Mouse (Mus musculus): ENCODE measurements at regions not wholly inside any gene's neighbourhood (a gene's known extent, or its start where the extent isn't known, plus 50 kb on each side); places are given as distances from the start of the nearest gene placed in this dataset.

DNA sequence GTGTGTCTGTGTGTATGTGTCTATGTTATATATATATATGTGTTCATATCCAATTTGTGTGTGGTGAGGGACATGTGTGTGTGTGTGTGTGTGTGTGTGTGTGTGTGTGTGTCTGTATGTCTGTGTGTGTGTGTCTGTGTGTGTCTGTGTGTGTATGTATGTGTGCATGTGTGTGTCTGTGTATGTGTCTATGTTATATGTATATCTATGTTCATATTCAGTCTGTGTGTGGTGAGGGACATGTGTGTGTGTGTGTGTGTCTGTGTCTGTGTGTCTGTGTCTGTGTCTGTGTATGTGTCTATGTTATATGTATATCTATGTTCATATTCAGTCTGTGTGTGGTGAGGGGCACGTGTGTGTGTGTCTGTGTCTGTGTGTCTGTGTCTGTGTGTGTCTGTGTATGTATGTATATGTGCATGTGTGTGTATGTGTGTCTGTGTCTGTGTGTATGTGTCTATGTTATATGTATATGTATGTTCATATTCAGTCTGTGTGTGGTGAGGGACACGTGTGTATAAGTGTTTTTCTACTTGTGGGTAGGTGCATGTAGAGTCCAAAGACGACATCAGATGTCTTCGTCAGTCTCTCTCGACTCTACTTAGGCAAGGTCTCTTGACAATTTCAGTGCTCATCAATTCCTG is 370.5 kb upstream of the Slc7a11 start:
- Histone ChIP-seq H3K9me3 (no peaks in the 10 kb centered on the region), H3K4me1 (peaks cover 10% of the 10 kb centered on the region), H3K4me3 (no peak overlapping the region), H3K27ac (no peak overlapping the region), H3K36me3 (no peaks in the 10 kb centered on the region), H3K27me3 (no peaks in the 10 kb centered on the region), H3K9ac (no peak overlapping the region), H3K4me2 (no peak overlapping the region)
- ATAC-seq (ENCODE audit: insufficient number of reproducible peaks, insufficient read depth, low FRiP score, low TSS enrichment, low read depth) = no peak
- 89% methylated on average over 5 of the region's 5 CpGs for WGBS

DNA sequence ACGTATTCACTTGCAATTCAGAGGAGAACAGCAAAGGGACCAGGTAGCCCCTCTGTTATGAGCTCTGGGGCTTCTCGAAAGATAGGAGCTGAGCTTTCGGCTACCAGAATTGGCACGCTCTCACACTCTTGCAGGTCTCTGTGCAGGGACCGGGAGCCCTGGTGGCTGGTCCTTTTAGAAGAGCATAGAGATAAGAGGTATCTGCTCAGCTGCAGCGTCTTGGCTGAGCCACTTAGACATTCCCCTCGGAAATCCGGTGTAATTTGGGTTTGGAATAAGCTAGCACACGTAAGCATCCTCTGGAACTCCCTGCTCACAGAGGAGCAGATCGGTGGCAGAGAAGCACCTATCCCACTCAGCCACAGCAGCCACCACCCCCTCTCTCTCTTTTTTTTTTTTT is 372.3 kb upstream of the Slc7a11 start:
- Histone ChIP-seq H3K9ac (no peak overlapping the region), H3K36me3 (no peaks in the 10 kb centered on the region), H3K4me2 (no peak overlapping the region), H3K27me3 (no peaks in the 10 kb centered on the region), H3K4me1 (peaks cover 10% of the 10 kb centered on the region), H3K27ac (no peak overlapping the region), H3K9me3 (no peaks in the 10 kb centered on the region), H3K4me3 (no peak overlapping the region)
- ATAC-seq (ENCODE audit: insufficient number of reproducible peaks, insufficient read depth, low FRiP score, low TSS enrichment, low read depth) = no peak
- 80% methylated on average over 10 of the region's 10 CpGs for WGBS

DNA sequence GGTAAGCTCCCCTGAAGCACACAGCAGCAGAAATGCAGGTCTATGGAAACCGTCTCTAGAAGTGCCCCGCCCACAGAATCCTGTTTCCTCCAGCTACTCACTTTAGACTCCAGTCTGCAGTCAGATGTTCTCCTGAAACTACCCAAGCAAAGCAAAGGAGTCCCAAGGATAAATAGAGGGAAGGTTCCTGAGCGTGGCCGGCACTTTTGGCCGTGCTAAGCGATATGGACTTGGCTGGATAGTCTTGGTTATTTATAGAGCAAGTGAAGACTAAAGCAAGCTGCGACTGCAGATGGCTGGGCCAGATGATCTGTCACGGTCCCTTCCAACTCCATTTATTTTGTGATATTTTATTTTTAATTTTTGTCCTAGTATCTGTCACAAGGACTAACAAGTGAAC is 373.1 kb upstream of the Slc7a11 start:
- Histone ChIP-seq H3K4me1 (peaks cover 10% of the 10 kb centered on the region), H3K9me3 (no peaks in the 10 kb centered on the region), H3K27ac (no peak overlapping the region), H3K4me2 (no peak overlapping the region), H3K27me3 (no peaks in the 10 kb centered on the region), H3K36me3 (no peaks in the 10 kb centered on the region), H3K9ac (no peak overlapping the region), H3K4me3 (no peak overlapping the region)
- WGBS = 83% methylated on average over 8 of the region's 8 CpGs
- no peak for ATAC-seq (ENCODE audit: insufficient number of reproducible peaks, insufficient read depth, low FRiP score, low TSS enrichment, low read depth)

DNA sequence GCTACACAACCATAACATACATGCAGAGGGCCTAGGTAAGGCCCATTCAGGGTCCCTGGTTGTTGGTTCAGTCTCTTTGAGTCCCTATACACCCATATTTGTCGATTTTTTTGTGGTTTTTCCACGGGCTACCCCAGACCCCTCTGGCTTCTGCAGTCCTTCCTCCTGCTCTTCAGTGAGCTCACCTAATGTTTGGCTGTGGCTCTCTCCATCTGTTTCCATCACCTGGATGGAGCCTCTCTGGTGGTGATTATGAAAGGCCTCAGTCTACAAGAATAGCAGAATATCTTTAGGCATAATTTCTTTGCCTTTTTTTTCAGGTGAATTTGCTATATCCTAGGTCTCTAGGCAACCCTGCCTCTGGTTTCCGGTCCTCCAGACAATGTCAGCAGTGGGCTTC is 373.9 kb upstream of the Slc7a11 start:
- Histone ChIP-seq H3K27ac (no peak overlapping the region), H3K4me1 (peaks cover 10% of the 10 kb centered on the region), H3K9me3 (no peaks in the 10 kb centered on the region), H3K9ac (no peak overlapping the region), H3K27me3 (no peaks in the 10 kb centered on the region), H3K4me3 (no peak overlapping the region), H3K4me2 (no peak overlapping the region), H3K36me3 (no peaks in the 10 kb centered on the region)
- 75% methylated on average over 3 of the region's 3 CpGs for WGBS
- no peak for ATAC-seq (ENCODE audit: insufficient number of reproducible peaks, insufficient read depth, low FRiP score, low TSS enrichment, low read depth)

DNA sequence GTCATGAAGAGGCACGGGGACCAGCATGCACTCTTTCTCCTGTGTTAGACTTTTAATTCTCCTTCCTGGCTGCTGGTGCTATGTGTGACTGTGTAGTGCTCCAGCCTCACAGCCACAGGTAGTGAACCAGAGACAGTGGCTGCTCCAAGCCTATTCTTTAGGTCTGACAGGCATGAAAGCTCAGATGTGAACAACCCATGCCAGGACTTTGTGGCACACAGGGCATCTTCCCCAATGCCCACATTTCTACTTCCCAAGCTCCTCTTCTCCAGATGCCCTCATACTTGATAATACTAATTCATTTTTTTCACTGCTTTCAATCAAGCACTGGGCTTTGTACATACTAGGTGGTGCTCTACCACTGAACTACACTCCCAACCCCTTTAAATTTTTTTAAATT is 377.4 kb upstream of the Slc7a11 start:
- Histone ChIP-seq H3K4me2 (no peak overlapping the region), H3K9ac (no peak overlapping the region), H3K4me1 (peaks cover 8% of the 10 kb centered on the region), H3K27ac (no peak overlapping the region), H3K36me3 (no peaks in the 10 kb centered on the region), H3K9me3 (no peaks in the 10 kb centered on the region), H3K4me3 (no peak overlapping the region), H3K27me3 (no peaks in the 10 kb centered on the region)
- WGBS = 67% methylated on average over 1 of the region's 1 CpGs
- ATAC-seq (ENCODE audit: insufficient number of reproducible peaks, insufficient read depth, low FRiP score, low TSS enrichment, low read depth) = no peak

DNA sequence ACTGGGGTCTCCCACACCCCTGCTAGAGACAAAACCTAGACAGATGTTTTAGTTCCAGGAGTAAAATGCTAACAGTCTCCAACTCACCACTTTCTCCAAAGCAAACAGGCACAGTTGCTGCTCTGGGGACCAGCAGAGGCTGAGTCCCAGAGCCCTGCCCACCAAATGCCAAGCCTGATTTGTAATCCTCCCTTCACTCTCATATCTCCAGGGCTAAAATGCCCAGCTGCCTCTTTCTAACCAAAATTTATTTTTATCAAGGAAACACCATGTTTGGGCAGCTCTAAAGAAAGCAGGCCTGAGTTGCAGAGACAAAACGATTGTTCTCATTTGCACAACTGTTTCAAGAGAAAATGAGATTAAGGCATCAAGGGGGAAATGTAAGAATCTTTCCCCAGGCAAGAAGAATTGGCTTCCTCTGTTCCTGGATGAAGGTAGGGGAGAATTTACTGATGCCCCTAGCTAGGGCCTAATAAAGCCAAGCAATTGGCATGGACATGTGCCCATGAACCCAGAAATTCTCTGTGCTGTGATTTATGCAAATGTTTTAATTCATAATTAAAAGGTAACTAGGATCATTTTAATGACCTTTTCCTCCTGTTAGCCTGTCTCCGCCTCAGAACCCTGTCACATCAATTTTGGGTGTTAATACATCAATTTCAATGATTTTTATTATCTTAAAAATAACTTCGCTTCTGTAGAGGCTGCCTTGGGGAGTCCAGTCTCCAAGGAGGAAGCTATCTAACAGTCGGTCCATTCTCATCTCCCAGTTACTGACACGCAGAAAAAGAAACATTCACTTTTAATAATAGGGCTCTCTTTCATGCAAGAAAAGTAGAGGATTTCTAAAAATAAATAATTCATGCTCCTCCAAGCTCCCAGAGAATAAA is 382.4 kb upstream of the Slc7a11 start:
- peak overlapping the region; percentile 77 for H3K27ac ChIP-seq
- no peak for ATAC-seq (ENCODE audit: insufficient number of reproducible peaks, insufficient read depth, low FRiP score, low TSS enrichment, low read depth)

DNA sequence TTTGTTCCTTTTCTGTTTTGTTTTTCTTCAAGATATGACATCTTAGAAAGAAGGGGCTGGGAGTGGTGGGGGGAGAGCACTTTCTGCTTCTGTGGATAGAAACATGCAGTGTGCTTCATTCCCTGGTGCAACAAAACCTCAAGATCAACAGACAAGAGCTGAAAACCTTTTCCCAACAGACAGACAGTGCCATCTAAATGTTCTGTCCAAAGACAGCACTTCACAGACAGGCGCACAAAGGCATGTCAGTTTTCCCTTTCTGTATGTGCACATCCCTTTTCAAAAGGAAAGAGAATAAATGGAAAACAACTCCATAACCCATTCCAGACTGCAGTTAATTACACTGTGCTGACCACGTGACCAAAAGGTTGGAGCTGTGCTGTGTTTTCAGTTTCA is 383.0 kb upstream of the Slc7a11 start:
- Histone ChIP-seq H3K9ac (no peak overlapping the region), H3K27me3 (no peaks in the 10 kb centered on the region), H3K27ac (peak overlapping the region; percentile 77), H3K9me3 (no peaks in the 10 kb centered on the region), H3K4me3 (no peak overlapping the region), H3K36me3 (no peaks in the 10 kb centered on the region), H3K4me2 (no peak overlapping the region), H3K4me1 (peaks cover 15% of the 10 kb centered on the region)
- no peak for ATAC-seq (ENCODE audit: insufficient number of reproducible peaks, insufficient read depth, low FRiP score, low TSS enrichment, low read depth)
- 33% methylated on average over 2 of the region's 2 CpGs for WGBS

More for the DNA sequence above, 382.4 kb upstream of the Slc7a11 start:
- H3K9ac ChIP-seq = no peak overlapping the region
- H3K9me3 ChIP-seq = no peaks in the 10 kb centered on the region
- no peak overlapping the region for H3K4me3 ChIP-seq
- H3K4me2 ChIP-seq = no peak overlapping the region
- H3K4me1 ChIP-seq = peaks cover 15% of the 10 kb centered on the region
- no peaks in the 10 kb centered on the region for H3K36me3 ChIP-seq
- no peaks in the 10 kb centered on the region for H3K27me3 ChIP-seq
- 41% methylated on average over 5 of the region's 5 CpGs for WGBS

DNA sequence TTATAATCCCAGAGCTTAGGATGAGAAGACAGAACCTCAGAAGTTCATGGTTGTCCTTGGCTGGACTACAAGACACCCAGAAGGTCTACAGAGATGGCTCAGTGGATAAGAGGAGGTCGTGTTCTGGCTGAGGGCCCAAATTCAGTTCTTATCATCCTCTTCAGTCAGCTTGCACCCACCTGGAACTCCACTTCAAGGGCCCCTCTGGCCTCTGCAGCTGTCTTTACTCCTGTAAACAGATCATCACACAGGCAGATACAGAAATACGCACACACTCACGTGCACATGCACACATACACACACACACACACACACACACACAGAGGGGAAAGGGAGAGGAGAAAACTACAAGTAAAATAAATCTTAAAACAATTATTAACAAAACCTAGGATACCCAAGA is 385.8 kb upstream of the Slc7a11 start:
- Histone ChIP-seq H3K9me3 (no peaks in the 10 kb centered on the region), H3K4me1 (peaks cover 15% of the 10 kb centered on the region), H3K27ac (no peak overlapping the region), H3K9ac (no peak overlapping the region), H3K4me2 (no peak overlapping the region), H3K4me3 (no peak overlapping the region), H3K36me3 (no peaks in the 10 kb centered on the region), H3K27me3 (no peaks in the 10 kb centered on the region)
- 90% methylated on average over 3 of the region's 3 CpGs for WGBS
- ATAC-seq (ENCODE audit: insufficient number of reproducible peaks, insufficient read depth, low FRiP score, low TSS enrichment, low read depth) = no peak

DNA sequence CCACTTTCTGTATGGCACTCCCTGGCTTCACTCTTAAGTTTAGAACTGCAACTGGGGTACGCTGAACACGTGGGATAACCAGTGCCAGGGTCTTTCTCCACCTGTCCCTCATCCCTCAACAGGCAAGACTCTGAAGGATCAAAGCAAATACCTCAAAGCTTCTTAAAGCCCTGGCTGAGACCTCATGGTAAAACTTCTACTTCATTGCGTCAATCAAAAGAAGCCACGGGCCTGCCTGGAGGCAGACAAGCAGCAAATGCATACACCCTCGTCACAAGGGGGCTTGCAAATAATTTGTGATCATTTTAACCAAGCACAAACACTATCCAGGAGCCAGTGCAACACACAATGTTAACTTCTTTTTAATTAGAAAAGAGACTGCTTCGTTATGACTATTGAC is 387.0 kb upstream of the Slc7a11 start:
- no peaks in the 10 kb centered on the region for H3K36me3 ChIP-seq
- H3K27ac ChIP-seq = no peak overlapping the region
- H3K4me2 ChIP-seq = no peak overlapping the region
- H3K4me1 ChIP-seq = peaks cover 12% of the 10 kb centered on the region
- ATAC-seq (ENCODE audit: insufficient number of reproducible peaks, insufficient read depth, low FRiP score, low TSS enrichment, low read depth) = no peak
- H3K27me3 ChIP-seq = no peaks in the 10 kb centered on the region
- no peak overlapping the region for H3K4me3 ChIP-seq
- 68% methylated on average over 6 of the region's 6 CpGs for WGBS
- no peak overlapping the region for H3K9ac ChIP-seq
- H3K9me3 ChIP-seq = no peaks in the 10 kb centered on the region

DNA sequence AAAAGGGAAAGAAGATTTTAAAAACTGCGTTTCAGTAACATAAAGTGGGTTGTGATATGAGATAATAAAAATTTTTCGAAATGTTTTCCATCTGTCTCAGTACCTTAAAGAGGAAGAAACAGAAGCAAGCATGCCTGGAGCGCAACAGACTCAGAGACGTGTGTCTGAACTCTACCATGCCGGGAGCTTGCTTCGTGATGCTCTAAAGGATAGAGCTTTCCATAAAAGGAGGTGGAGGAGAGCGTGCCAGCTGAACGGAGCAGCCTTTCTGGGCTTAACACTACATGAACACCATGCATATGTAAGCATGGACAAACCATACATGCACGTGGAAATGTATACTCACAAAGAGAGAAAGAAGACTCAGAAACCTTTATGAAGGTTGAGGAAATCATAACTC is 387.5 kb upstream of the Slc7a11 start:
- WGBS = 68% methylated on average over 9 of the region's 9 CpGs

DNA sequence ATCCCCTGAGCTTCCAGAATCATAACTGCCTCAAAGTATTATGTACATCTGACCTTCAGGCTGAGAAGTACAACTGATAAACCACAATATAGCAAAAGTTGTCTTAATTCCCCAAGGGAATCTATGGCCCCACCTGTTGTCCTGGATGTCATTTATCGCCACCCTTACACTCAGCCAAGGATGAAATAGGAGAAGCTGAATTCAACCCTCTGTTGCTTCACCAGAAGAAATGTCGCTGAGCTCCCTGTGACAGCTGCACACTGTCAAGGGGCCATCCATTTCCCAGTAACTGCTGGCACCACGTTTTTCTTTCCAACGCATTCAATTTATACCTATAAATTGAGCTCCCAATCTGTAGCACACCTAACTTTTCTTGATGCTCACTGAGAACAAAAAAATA is 382.0 kb upstream of the Noct start:
- ATAC-seq (ENCODE audit: insufficient number of reproducible peaks, insufficient read depth, low FRiP score, low TSS enrichment, low read depth) = no peak

More for the DNA sequence above, 387.5 kb upstream of the Slc7a11 start:
- Histone ChIP-seq H3K27ac (no peak overlapping the region), H3K4me3 (no peak overlapping the region), H3K4me2 (no peak overlapping the region), H3K36me3 (no peaks in the 10 kb centered on the region), H3K4me1 (peaks cover 7% of the 10 kb centered on the region), H3K27me3 (no peaks in the 10 kb centered on the region), H3K9me3 (no peaks in the 10 kb centered on the region), H3K9ac (no peak overlapping the region)
- ATAC-seq (ENCODE audit: insufficient number of reproducible peaks, insufficient read depth, low FRiP score, low TSS enrichment, low read depth) = no peak

DNA sequence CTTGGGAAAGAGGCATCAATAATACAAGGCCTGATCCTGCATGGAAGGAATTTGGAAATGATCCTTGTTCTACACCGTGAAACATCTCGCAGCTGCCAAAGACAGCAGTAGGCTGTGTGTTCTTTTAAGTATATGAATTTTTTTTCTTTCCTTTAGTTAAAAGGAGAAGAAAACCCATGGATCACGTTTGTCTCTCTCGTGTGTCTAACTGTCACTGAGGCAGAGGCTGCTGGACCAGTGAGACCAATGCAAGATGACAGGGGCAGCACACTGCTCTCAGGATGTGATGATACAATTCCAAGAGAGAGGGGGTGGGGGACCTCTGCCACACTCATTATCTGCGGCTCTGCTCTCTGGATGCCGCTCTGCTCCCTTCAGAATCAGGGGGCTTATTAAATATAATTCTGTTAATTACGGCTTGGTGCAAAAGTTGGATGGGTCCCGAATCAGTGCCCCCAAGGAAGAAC is 379.4 kb upstream of the Noct start:
- Histone ChIP-seq H3K4me3 (no peak overlapping the region), H3K36me3 (no peaks in the 10 kb centered on the region), H3K4me1 (peaks cover 20% of the 10 kb centered on the region), H3K9ac (no peak overlapping the region), H3K9me3 (no peaks in the 10 kb centered on the region), H3K27ac (peak overlapping the region; percentile 64), H3K27me3 (no peaks in the 10 kb centered on the region), H3K4me2 (peak overlapping the region; percentile 37)
- 15% methylated on average over 8 of the region's 8 CpGs for WGBS
- ATAC-seq (ENCODE audit: insufficient number of reproducible peaks, insufficient read depth, low FRiP score, low TSS enrichment, low read depth) = no peak

More for the DNA sequence above, 382.0 kb upstream of the Noct start:
- H3K27me3 ChIP-seq = no peaks in the 10 kb centered on the region
- no peaks in the 10 kb centered on the region for H3K9me3 ChIP-seq
- WGBS = 63% methylated on average over 4 of the region's 4 CpGs
- H3K4me2 ChIP-seq = no peak overlapping the region
- no peak overlapping the region for H3K9ac ChIP-seq
- H3K4me3 ChIP-seq = no peak overlapping the region
- no peak overlapping the region for H3K27ac ChIP-seq
- H3K4me1 ChIP-seq = peaks cover 14% of the 10 kb centered on the region
- H3K36me3 ChIP-seq = no peaks in the 10 kb centered on the region
